Mouse (Mus musculus) stomach, embryonic 14.5 days (tissue): ENCODE measurements around the gene Gm20838. TPM values are rescaled to one million over a fixed set of nuclear protein-coding genes. Genes with fewer than 3 reads are reported as not detected.
"Not testable (repeated sequence)": the region's sequence is repeated elsewhere in the genome, so short reads cannot be mapped to it uniquely, and the experiment has no call there.

ENCODE experiments used
- ATAC-seq: fragments of 200-750 bp; cut with Nextera tagmentation; 2 replicates; pipeline ENCODE4 v1.8.0; 2017; ENCODE audit warnings: low read depth, moderate TSS enrichment; ENCODE audit not compliant: insufficient number of reproducible peaks, insufficient read depth, low FRiP score
- H3K27ac ChIP-seq: fragments of 300-500 bp; sonication (generic); 2 replicates; pipeline ENCODE4 v1.5.1; 2014; ENCODE audit warnings: mild to moderate bottlenecking, low read length, moderate library complexity, mixed read lengths
- H3K27me3 ChIP-seq: fragments of 300-500 bp; sonication (generic); 2 replicates; pipeline ENCODE4 v1.6.1; 2014; ENCODE audit warnings: low read length, control low read depth, mixed read lengths; ENCODE audit not compliant: control insufficient read depth, insufficient read depth
- H3K36me3 ChIP-seq: fragments of 300-500 bp; sonication (generic); 2 replicates; pipeline ENCODE4 v1.6.1; 2014; ENCODE audit warnings: mild to moderate bottlenecking, control low read depth, low read length, moderate library complexity, mixed read lengths; ENCODE audit not compliant: control insufficient read depth, insufficient read depth
- H3K4me1 ChIP-seq: fragments of 300-500 bp; sonication (generic); 2 replicates; pipeline ENCODE4 v1.6.1; 2014; ENCODE audit warnings: low read length, control low read depth, mixed read lengths; ENCODE audit not compliant: control insufficient read depth, insufficient read depth
- H3K4me2 ChIP-seq: fragments of 300-500 bp; sonication (generic); replicated peaks from 2 replicates; pipeline ENCODE4 v1.6.1; 2014; ENCODE audit warnings: low read depth, low read length, control low read depth
- H3K4me3 ChIP-seq: fragments of 300-500 bp; sonication (generic); 2 replicates; pipeline ENCODE4 v1.5.1; 2014; ENCODE audit warnings: low read depth, low read length, control low read depth
- H3K9ac ChIP-seq: fragments of 300-500 bp; sonication (generic); replicated peaks from 2 replicates; pipeline ENCODE4 v1.6.1; 2014; ENCODE audit warnings: low read depth, mild to moderate bottlenecking, control low read depth, low read length, moderate library complexity, mixed read lengths
- H3K9me3 ChIP-seq: fragments of 300-500 bp; sonication (generic); 2 replicates; pipeline ENCODE4 v1.6.1; 2016; ENCODE audit warnings: low read depth, low read length, control low read depth; ENCODE audit not compliant: control insufficient read depth
- WGBS: fragments of 180-500 bp; shearing (Covaris S2); extraction: QIAGEN DNeasy Blood & Tissue Kit; methylation state at CpG from one replicate; pipeline ENCODE4 v1.1.7; 2014; 5-methylcytosine and 5-hydroxymethylcytosine counted together
- polyA plus RNA-seq: library from polyadenylated mRNA; unstranded; fragments of >200 nt; fragmentation: Nextera tagmentation; extraction: Ambion mirVana; gene quantifications from 2 replicates; pipeline ENCODE4 v1.2.1, GENCODE M21; 2014

Gene Gm20838
- polyA plus RNA-seq: not detected in 2 replicates

DNA sequence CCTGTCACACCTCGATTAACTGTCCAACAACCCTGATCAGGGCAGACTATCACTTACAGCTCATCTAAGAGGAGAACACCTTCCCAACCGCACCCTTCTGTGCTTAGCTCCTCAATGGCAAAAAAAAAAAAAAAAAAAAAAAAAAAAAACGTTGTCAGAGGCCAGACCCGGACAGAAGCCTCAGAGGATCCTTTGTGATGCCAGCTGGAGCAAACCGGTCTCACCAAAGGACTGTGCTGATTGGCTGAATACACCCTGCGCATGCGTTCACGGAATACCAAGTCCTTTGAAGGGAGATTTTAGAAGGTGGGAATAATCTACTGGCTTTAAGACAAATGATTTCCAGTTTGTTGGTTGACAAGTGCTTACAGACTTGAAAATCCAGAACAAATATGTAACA, at the start of gene Gm20838:
Gene Gm20838 (minus strand): TSS at position 101 of the 400 bp plus-strand sequence.
- H3K36me3 ChIP-seq, H3K4me3 ChIP-seq, H3K9me3 ChIP-seq, H3K27ac ChIP-seq, H3K4me1 ChIP-seq, H3K4me2 ChIP-seq, ATAC-seq, H3K9ac ChIP-seq, H3K27me3 ChIP-seq: not testable (repeated sequence)
- no CpG with 5 or more reads among the region's 8 CpGs for WGBS
